Mouse (Mus musculus): ENCODE data around the gene Bves.

Gene Bves

DNA sequence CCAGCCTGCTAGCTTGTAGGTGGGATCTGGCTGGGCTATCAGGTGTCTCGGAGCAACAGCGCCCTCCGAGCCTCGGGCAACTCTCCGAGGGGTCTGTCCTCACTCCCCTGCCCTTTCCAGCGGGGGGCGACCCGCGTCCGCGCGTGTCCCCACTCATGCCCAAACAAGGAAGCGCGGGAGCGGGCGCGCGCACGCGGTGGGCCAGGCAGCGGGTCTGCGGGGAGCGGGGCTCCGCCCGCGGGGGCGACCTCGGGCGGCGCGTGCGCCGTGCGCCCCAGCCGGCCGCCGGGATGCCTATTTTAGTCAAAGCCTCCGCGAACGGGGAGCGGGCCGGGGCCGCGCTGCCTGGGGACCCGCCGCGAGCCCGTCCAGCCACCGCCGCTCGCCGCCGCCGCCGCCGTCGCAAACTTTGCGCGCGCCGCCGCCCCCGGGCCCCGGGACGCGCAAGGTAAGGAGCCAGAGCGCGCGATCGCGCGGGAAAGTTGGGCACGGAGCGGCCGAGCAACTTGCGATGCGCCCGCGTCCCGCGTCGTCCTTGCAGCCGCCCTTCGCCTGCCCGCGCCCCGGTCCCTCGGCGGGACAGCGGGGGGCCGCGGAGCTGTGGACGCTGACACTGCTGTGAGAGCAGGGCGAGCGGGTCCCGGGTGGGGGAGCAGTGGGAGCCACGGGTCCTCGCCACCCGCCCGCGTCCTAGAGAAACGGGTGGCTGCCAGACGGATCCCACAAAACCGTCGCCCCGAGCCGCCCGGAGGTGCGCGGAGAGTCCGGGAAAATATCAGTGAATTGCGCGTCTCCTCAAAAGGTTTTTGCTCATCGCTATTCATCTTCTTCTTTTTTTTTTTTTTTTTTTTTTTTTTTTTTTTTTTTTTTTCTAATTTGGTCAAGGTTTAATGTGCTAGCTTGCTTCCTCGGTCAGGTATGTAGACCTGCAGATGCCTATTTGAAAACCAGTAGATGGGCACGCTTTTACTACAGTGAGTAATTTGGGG, at the start of gene Bves:
Gene Bves (plus strand): TSS at position 339 of the 989 bp plus-strand sequence.
- no peak for TF ChIP-seq GATA4 (IDR thresholded peaks at IDR 0.05; ENCODE audit: insufficient replicate concordance, low read length)

DNA sequence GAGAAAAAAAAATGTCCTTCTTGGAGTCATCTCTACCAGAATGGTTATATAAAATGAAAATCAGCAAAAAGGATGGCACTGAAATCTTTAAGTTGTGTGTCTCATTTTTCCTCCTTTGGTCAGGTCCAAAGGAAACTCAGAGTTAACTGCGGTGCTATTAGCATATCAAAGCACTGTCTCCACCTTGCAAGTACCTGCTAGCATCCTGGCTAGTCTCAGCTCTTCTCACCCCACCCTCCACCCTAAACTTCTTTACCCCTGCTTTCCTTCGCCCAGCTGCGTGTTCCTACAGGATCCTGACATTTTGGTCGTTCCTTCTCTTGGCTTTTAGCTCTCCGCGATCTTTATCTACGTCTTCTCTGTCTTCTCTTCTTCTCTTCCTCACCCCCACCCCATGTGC, 47.2 kb upstream of the Bves start:
- no peak for TF ChIP-seq GATA4 (IDR thresholded peaks at IDR 0.05; ENCODE audit: insufficient replicate concordance, low read length)

GRCm38 (mm10) chr10:45289218-45290105, 46.1 kb upstream of the Bves start:
- TF ChIP-seq GATA4 (IDR thresholded peaks at IDR 0.05; ENCODE audit: insufficient replicate concordance, low read length): no peak

DNA sequence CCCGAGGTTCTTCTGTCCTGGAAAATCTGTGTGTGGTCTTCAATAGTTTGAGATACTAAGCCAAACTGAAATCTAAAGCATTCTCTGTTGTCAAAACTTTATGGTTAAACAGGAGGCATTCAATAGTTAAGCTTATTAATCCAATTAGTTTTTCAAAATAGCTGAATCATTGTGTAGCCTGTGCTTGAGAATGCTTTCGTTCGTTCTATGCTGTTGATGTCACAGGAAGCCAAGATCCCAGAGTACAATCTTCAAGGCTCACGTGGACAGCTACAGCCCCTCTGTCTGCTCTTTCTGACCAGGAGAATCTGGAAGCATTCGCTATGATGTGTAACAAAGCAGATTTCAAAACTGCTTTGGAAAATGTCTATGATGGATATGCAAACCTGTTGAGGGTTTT, 45.0 kb upstream of the Bves start:
- TF ChIP-seq GATA4 (IDR thresholded peaks at IDR 0.05; ENCODE audit: insufficient replicate concordance, low read length): no peak

DNA sequence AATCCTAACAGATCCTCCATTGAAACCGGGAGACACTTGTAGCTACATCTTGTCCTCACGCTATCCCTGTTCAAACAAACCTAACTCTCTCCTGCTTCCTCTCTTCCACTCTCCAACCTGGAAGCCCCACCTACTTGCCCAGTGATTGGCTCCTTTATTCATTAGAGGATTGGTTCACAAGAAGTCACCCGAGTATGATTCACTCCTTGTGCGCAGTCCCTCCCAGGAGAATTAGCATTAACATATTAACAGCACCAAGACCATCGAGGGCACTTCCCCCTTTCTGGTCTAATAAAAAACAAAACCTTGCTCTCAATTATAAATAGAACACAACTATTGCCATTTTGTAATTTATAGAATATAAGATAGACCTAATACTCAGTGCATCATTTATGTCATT, 40.5 kb upstream of the Bves start:
- no peak for TF ChIP-seq GATA4 (IDR thresholded peaks at IDR 0.05; ENCODE audit: insufficient replicate concordance, low read length)

- TF ChIP-seq GATA4 (IDR thresholded peaks at IDR 0.05; ENCODE audit: insufficient replicate concordance, low read length): no peak
These were observed 37.1 kb upstream of the Bves start for GRCm38 (mm10) chr10:45298503-45298902.

DNA sequence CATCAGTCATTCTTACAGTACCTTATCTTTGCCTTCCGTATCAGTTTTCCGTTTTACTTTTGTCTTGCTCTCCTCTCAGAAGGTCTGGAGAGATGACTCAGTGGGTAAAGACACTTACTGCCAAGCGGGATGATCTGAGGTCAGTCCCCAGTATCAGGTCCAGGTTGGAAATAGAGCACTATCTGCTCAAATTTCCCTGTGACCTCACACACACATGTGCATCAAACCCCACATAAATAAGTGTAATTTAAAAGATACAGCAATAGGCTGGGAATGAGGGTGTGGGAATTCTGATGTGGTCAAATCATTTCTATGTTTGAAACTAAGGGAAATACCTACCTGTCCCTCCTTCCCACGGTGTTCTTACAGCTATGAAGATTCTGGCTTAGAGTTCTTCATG, 36.1 kb upstream of the Bves start:
- TF ChIP-seq GATA4 (IDR thresholded peaks at IDR 0.05; ENCODE audit: insufficient replicate concordance, low read length): no peak

GRCm38 (mm10) chr10:45303315-45304036, 32.1 kb upstream of the Bves start:
- TF ChIP-seq GATA4 (IDR thresholded peaks at IDR 0.05; ENCODE audit: insufficient replicate concordance, low read length): no peak

- no peak for TF ChIP-seq GATA4 (IDR thresholded peaks at IDR 0.05; ENCODE audit: insufficient replicate concordance, low read length)
These were observed 30.4 kb upstream of the Bves start for GRCm38 (mm10) chr10:45305173-45305572.

- TF ChIP-seq GATA4 (IDR thresholded peaks at IDR 0.05; ENCODE audit: insufficient replicate concordance, low read length): no peak
These were observed 24.4 kb upstream of the Bves start for GRCm38 (mm10) chr10:45311129-45311528.

DNA sequence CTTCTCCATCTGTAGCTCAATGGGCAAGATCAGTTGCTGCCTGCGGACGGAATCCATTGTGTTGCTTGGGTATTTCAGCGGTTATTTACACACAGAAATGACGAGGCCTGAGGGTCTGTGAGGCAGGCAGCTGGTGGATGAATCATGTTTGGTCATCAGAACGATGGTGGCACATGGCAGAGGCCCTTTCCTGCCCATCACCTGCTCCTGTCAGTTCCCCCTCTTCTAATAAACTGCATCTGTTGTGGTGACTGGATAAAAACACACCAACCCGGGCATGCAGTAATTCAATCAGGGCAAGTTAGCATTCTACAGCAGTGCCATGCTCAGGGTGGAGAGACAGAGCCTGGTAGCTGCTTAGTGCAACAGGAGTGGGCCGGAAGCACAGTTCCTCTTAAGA, 23.9 kb upstream of the Bves start:
- no peak for TF ChIP-seq GATA4 (IDR thresholded peaks at IDR 0.05; ENCODE audit: insufficient replicate concordance, low read length)

- no peak for TF ChIP-seq GATA4 (IDR thresholded peaks at IDR 0.05; ENCODE audit: insufficient replicate concordance, low read length)
These were observed 20.7 kb upstream of the Bves start for GRCm38 (mm10) chr10:45314865-45315264.

DNA sequence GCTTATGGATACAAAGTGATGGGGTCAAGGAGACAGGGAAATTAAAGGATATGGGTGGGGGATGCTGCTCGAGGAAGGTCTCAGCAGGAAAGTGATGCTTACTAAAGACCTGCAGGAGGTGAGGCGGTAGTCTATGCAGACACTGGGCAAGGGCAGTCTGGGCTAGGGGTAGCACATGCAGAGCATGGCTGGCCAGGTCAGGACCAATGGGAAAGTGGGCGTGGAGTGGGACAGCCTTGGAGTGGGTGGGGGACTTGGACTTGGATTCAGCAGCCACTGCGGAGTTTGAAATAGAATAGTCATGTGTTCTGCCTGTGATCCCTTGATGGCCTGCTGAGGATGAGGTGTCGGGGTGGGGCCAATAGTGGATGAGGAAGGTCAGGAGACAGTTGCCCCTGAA, 16.6 kb upstream of the Bves start:
- TF ChIP-seq GATA4 (IDR thresholded peaks at IDR 0.05; ENCODE audit: insufficient replicate concordance, low read length): no peak

DNA sequence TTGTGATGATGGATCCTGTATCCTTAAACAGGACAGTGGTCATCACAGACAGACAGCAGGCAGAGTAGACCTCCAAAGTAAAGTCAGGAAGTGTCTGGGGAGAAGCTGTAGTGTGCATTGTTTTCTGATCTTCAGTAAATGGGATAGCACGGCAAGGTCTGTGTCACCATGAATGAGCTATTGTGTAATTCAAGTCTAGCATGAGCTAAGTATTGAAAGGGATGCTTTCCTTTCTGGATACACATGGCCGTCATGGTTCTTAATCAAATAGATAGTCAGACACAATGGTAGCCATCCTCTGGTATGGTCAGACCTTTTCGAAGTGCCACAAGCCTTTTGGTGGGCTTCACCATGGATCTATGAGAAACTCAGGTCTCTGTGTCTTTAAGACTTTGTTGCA, 15.3 kb upstream of the Bves start:
- no peak for TF ChIP-seq GATA4 (IDR thresholded peaks at IDR 0.05; ENCODE audit: insufficient replicate concordance, low read length)

DNA sequence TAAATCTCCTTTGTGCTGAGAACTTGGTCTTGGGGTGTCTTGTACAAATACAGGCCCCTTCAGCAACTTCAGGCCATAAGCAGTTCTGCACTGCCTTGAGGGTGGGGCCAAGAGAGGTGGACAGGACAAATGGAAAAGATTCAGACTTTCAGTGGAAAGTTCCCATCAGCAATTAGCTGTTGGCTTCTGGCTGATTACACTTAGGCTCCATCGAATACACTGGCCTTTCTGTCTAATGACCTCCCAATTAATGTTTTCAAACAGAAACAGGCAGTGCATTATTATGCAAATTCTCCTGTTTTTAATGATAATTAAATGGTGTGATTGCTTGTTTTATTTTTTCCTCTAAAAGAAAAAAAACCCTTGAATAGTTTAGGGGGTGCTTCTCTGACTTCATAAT, 11.4 kb upstream of the Bves start:
- no peak for TF ChIP-seq GATA4 (IDR thresholded peaks at IDR 0.05; ENCODE audit: insufficient replicate concordance, low read length)

All from liver, adult (tissue).